In the genomic region with DNA sequence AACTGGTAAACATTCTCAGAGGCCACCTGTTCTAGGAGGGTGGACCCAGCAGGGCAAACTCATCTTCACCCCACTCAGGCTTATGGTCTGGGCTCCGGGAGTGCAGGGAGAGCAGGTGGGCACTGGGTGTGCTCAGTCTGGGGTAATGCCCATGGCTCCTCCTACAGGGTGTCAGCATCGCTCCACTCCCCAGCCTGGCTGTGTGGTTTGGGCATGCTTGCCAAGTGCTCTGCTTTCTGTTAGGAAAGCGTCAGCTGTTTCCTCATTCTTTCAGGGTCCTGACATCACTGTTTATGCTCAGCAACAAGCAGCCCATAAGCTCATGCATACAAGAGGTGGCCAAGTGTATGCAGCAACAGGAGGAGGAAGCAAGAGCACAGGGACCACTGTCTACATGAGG, we compare ENCODE assay signal across 8 mouse cellular contexts. TPM values are rescaled to one million over a fixed set of nuclear protein-coding genes. Genes with fewer than 3 reads are reported as not detected.
A peak's percentile ranks its signal among the peaks of the same experiment; 100 is the strongest.
DNase-seq lines count a peak whose midpoint lies in the region; ATAC-seq lines count a peak whose summit lies in the region.

No protein-coding gene starts in this region.

- H3K27ac ChIP-seq in intestine, embryonic 16.5 days (ENCODE audit: low read length): no peak overlapping the region

- no peak overlapping the region for H3K9ac ChIP-seq in intestine, embryonic 16.5 days (ENCODE audit: low read depth, low read length)

- ATAC-seq in intestine, embryonic 16.5 days: peak; percentile 87

- H3K4me3 ChIP-seq in intestine, embryonic 16.5 days (ENCODE audit: low read length): no peak overlapping the region

- peak; percentile 43 for DNase-seq in adrenal gland, postnatal 14 days
- no peak for DNase-seq in adrenal gland, adult 18-20 months (ENCODE audit: low spot score in 2 of 2)
- peak; percentile 13 to 20 for DNase-seq in spleen, postnatal 36 days (ENCODE audit: low spot score in 2 of 2)
- no peak for DNase-seq in spleen, adult 12 weeks (ENCODE audit: low spot score)
- peak; percentile 79 to 87 for DNase-seq in lung, postnatal 4 days
- no peak for DNase-seq in cerebellum, postnatal 10 days
- DNase-seq in frontal cortex, postnatal 25 days (ENCODE audit: low spot score in 2 of 2): no peak

- H3K4me2 ChIP-seq in intestine, embryonic 16.5 days (ENCODE audit: low read depth, low read length): no peak overlapping the region

- H3K27me3 ChIP-seq in intestine, embryonic 16.5 days (replicated peaks; ENCODE audit: control insufficient read depth, insufficient read depth, low read length): no peaks in the 10 kb centered on the region

- no peaks in the 10 kb centered on the region for H3K36me3 ChIP-seq in intestine, embryonic 16.5 days (ENCODE audit: control insufficient read depth, insufficient read depth, low read length)

- H3K4me1 ChIP-seq in intestine, embryonic 16.5 days (ENCODE audit: control insufficient read depth, insufficient read depth, low read length): peaks cover 9% of the 10 kb centered on the region; the same call in 1 of the 2 replicates

- H3K9me3 ChIP-seq in intestine, embryonic 16.5 days (ENCODE audit: control insufficient read depth, low read length): no peaks in the 10 kb centered on the region

- WGBS in intestine, embryonic 16.5 days: 28% methylated on average over 3 of the region's 3 CpGs

RNA-seq across cellular contexts. Expression of gene Jdp2, which starts 57.7 kb away (rescaled TPM):
- 16.7 and 18.7 TPM in 2 replicates for total RNA-seq in adrenal gland, postnatal 14 days (2021)
- 10 to 100 TPM; 18.4 to 23.4 TPM for total RNA-seq in adrenal gland, adult 18-20 months (2021)
- 0.26 and 0.27 TPM in 2 replicates for polyA plus RNA-seq in intestine, embryonic 16.5 days (2015; fragmentation: Nextera tagmentation; extraction: Ambion mirVana)

Comparison
In these comparisons a context has a peak if more than half of its experiments do, and no peak if none do; other contexts are left out.
1. DNase-seq: peak in adrenal gland, postnatal 14 days (single experiment), spleen, postnatal 36 days (2 of 2) and lung, postnatal 4 days (2 of 2); none in adrenal gland, adult 18-20 months (0 of 2), spleen, adult 12 weeks (single experiment), cerebellum, postnatal 10 days (0 of 2) and frontal cortex, postnatal 25 days (0 of 2).